Mouse (Mus musculus) testis, adult 2 months (tissue): Measurements from ENCODE around the gene Aloxe3. TPM values are rescaled to one million over a fixed set of nuclear protein-coding genes. Genes with fewer than 3 reads are reported as not detected.

Experiments
- H3K27ac ChIP-seq: fragments of 200-500 bp; 2 replicates; pipeline ENCODE4 v1.5.1; 2012; ENCODE audit warnings: low read depth, low read length; ENCODE audit not compliant: control insufficient read depth, insufficient read depth
- H3K27me3 ChIP-seq: fragments of 200-500 bp; 2 replicates; pipeline ENCODE4 v1.6.1; 2012; ENCODE audit warnings: mild to moderate bottlenecking, low read length, moderate library complexity; ENCODE audit not compliant: control insufficient read depth, insufficient read depth
- H3K36me3 ChIP-seq: fragments of 200-500 bp; 2 replicates; pipeline ENCODE4 v1.6.1; 2012; ENCODE audit warnings: mild to moderate bottlenecking, low read length; ENCODE audit not compliant: control insufficient read depth, insufficient read depth
- H3K4me1 ChIP-seq: fragments of 200-500 bp; 2 replicates; pipeline ENCODE4 v1.6.1; 2012; ENCODE audit warnings: low read length; ENCODE audit not compliant: control insufficient read depth, insufficient read depth
- H3K4me3 ChIP-seq: fragments of 200-500 bp; 2 replicates; pipeline ENCODE4 v1.5.1; 2012; ENCODE audit warnings: low read depth, mild to moderate bottlenecking, low read length, moderate library complexity, mixed read lengths; ENCODE audit not compliant: control insufficient read depth
- CTCF ChIP-seq: fragments of 200-500 bp; IDR thresholded peaks from 2 replicates; pipeline ENCODE4 v1.5.1; 2012; ENCODE audit warnings: low read depth, mild to moderate bottlenecking, inconsistent platforms, low read length, moderate library complexity; ENCODE audit not compliant: control insufficient read depth, insufficient read depth, insufficient replicate concordance
- POLR2A ChIP-seq: fragments of 200-500 bp; IDR thresholded peaks from 2 replicates; pipeline ENCODE4 v1.6.1; 2012; ENCODE audit warnings: low read depth, mild to moderate bottlenecking, inconsistent platforms, low read length, moderate library complexity; ENCODE audit not compliant: control insufficient read depth
- polyA plus RNA-seq: library from polyadenylated mRNA; depleted of rRNA; stranded (reverse); fragments of >200 nt; gene quantifications from 2 replicates; pipeline ENCODE4 v1.2.3, GENCODE M21; 2012

Aloxe3 gene
- polyA plus RNA-seq, 1 experiment, result 6.1 TPM

- Histone ChIP-seq H3K27ac (peak overlapping the region; percentile 52; the same call in 1 of the 2 replicates), H3K27me3 (no peaks in the 10 kb centered on the region), H3K4me3 (peak overlapping the region; percentile 75)
These were observed 7.7 kb upstream of the Aloxe3 start for GRCm38 (mm10) chr11:69117737-69118695.

GRCm38 (mm10) chr11:69118765-69119164 lies 6.9 kb upstream of the Aloxe3 start:
- peaks cover 41% of the 10 kb centered on the region for H3K4me1 ChIP-seq
- no peak overlapping the region for H3K27ac ChIP-seq
- TF ChIP-seq POLR2A (no peak), CTCF (no peak)
- peak overlapping the region; percentile 45 for H3K4me3 ChIP-seq
- no peaks in the 10 kb centered on the region for H3K36me3 ChIP-seq
- no peaks in the 10 kb centered on the region for H3K27me3 ChIP-seq

More at GRCm38 (mm10) chr11:69117737-69118695, 7.7 kb upstream of the Aloxe3 start:
- H3K36me3 ChIP-seq, result no peaks in the 10 kb centered on the region
- TF ChIP-seq POLR2A (no peak), CTCF (no peak)
- peaks cover 37% of the 10 kb centered on the region for H3K4me1 ChIP-seq

- Histone ChIP-seq H3K4me1 (peaks cover 42% of the 10 kb centered on the region), H3K36me3 (no peaks in the 10 kb centered on the region), H3K27ac (no peak overlapping the region), H3K4me3 (no peak overlapping the region; the same call in 1 of the 2 replicates), H3K27me3 (no peaks in the 10 kb centered on the region)
- TF ChIP-seq POLR2A (no peak), CTCF (no peak)
These were observed 6.1 kb upstream of the Aloxe3 start for GRCm38 (mm10) chr11:69119446-69120155.

- H3K27me3 ChIP-seq, result no peaks in the 10 kb centered on the region
- no peak for TF ChIP-seq POLR2A
- no peak for TF ChIP-seq CTCF
- peaks cover 44% of the 10 kb centered on the region for H3K4me1 ChIP-seq
- no peak within 1 kb of the TSS for H3K27ac ChIP-seq
- peak within 1 kb of the TSS; percentile 35 for H3K4me3 ChIP-seq
- no peaks in the 10 kb centered on the region for H3K36me3 ChIP-seq
These were observed 5.3 kb upstream of the Aloxe3 start, which contains the start of gene Hes7 for GRCm38 (mm10) chr11:69120221-69121000. Gene Hes7, plus strand, starts transcription at chr11:69120404.

- TF ChIP-seq POLR2A (no peak), CTCF (no peak)
- peak overlapping the region; percentile 35 for H3K4me3 ChIP-seq
- H3K4me1 ChIP-seq, result peaks cover 50% of the 10 kb centered on the region
- no peaks in the 10 kb centered on the region for H3K27me3 ChIP-seq
- no peaks in the 10 kb centered on the region for H3K36me3 ChIP-seq
- no peak overlapping the region for H3K27ac ChIP-seq
These were observed 4.5 kb upstream of the Aloxe3 start for GRCm38 (mm10) chr11:69121001-69121740.

DNA sequence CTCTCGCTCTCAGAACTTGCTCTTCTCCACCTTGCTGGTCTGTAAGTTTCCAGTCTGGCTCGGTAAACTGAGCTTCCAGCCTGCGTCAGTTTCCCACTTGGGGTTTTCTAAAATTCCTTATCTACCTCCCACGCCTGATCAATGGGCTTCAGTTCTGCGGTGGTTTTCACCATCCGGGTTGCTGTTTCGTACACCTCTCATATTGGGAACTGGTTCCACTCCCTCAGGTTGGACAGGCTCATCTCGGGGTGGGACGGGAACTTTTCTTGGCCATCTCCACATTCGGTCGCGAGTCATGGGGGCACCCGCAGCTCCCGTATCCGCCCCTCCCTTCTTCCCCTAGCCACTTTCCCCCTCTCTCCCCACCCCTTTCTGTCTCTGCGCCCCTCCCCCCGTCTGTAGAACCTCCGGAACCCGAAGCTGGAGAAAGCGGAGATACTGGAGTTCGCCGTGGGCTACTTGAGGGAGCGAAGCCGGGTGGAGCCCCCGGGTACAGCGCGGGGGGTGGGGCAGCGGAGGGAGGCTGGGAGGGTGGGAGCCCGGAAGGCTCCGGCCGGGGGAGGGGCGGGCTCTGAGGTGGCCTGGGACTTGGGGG lies 3.9 kb upstream of the Aloxe3 start:
- Histone ChIP-seq H3K4me1 (peaks cover 52% of the 10 kb centered on the region), H3K27ac (no peak overlapping the region), H3K27me3 (no peaks in the 10 kb centered on the region), H3K4me3 (peak overlapping the region; percentile 76), H3K36me3 (no peaks in the 10 kb centered on the region)
- TF ChIP-seq CTCF, result no peak
- TF ChIP-seq POLR2A, result no peak
